Mouse (Mus musculus) midbrain, embryonic 15.5 days (tissue): ENCODE data around the gene Dlg2. TPM values are rescaled to one million over a fixed set of nuclear protein-coding genes. Genes with fewer than 3 reads are reported as not detected.
A peak's percentile ranks its signal among the peaks of the same experiment; 100 is the strongest.

ENCODE experiments used
- ATAC-seq: fragments of 200-750 bp; cut with Nextera tagmentation; replicated peaks from 2 replicates; pipeline ENCODE4 v1.8.0; 2017; ENCODE audit warnings: moderate TSS enrichment
- H3K27ac ChIP-seq: fragments of 300-500 bp; sonication (generic); 2 replicates; pipeline ENCODE4 v1.5.1; 2015; ENCODE audit warnings: mild to moderate bottlenecking, inconsistent platforms
- H3K27me3 ChIP-seq: fragments of 300-500 bp; sonication (generic); replicated peaks from 2 replicates; pipeline ENCODE4 v1.6.1; 2015; ENCODE audit warnings: inconsistent platforms
- H3K36me3 ChIP-seq: fragments of 300-500 bp; sonication (generic); replicated peaks from 2 replicates; pipeline ENCODE4 v1.6.1; 2015; ENCODE audit warnings: inconsistent platforms
- H3K4me1 ChIP-seq: fragments of 300-500 bp; sonication (generic); 2 replicates; pipeline ENCODE4 v1.6.1; 2015; ENCODE audit warnings: inconsistent platforms
- H3K4me2 ChIP-seq: fragments of 300-500 bp; sonication (generic); 2 replicates; pipeline ENCODE4 v1.6.1; 2015; ENCODE audit warnings: inconsistent platforms, mild to moderate bottlenecking, moderate library complexity
- H3K4me3 ChIP-seq: fragments of 300-500 bp; sonication (generic); 2 replicates; pipeline ENCODE4 v1.5.1; 2015; ENCODE audit warnings: mild to moderate bottlenecking, inconsistent platforms
- H3K9ac ChIP-seq: fragments of 300-500 bp; sonication (generic); 2 replicates; pipeline ENCODE4 v1.6.1; 2015; ENCODE audit warnings: mild to moderate bottlenecking, inconsistent platforms
- H3K9me3 ChIP-seq: fragments of 300-500 bp; sonication (generic); 2 replicates; pipeline ENCODE4 v1.6.1; 2016; ENCODE audit warnings: inconsistent platforms
- WGBS: fragments of 180-500 bp; shearing (Covaris S2); methylation state at CpG from one replicate; pipeline ENCODE4 v1.1.7; 2015; ENCODE audit warnings: mixed read lengths; 5-methylcytosine and 5-hydroxymethylcytosine counted together
- polyA plus RNA-seq: library from polyadenylated mRNA; unstranded; fragments of >200 nt; fragmentation: Nextera tagmentation; extraction: Ambion mirVana; gene quantifications from 2 replicates; pipeline ENCODE4 v1.2.1, GENCODE M21; 2015

Gene Dlg2
- polyA plus RNA-seq, 1 experiment from 2014 or later, result 28.8 TPM

GRCm38 (mm10) chr7:92401001-92401688 is 1924.7 kb downstream of the Dlg2 start:
- Histone ChIP-seq H3K4me2 (no peak overlapping the region), H3K4me3 (no peak overlapping the region), H3K9me3 (no peaks in the 10 kb centered on the region), H3K9ac (no peak overlapping the region), H3K27me3 (no peaks in the 10 kb centered on the region), H3K27ac (peak overlapping the region; percentile 53), H3K36me3 (no peaks in the 10 kb centered on the region), H3K4me1 (peaks cover 10% of the 10 kb centered on the region)
- peak; percentile 75 for ATAC-seq
- WGBS, result 28% methylated on average over 4 of the region's 4 CpGs

DNA sequence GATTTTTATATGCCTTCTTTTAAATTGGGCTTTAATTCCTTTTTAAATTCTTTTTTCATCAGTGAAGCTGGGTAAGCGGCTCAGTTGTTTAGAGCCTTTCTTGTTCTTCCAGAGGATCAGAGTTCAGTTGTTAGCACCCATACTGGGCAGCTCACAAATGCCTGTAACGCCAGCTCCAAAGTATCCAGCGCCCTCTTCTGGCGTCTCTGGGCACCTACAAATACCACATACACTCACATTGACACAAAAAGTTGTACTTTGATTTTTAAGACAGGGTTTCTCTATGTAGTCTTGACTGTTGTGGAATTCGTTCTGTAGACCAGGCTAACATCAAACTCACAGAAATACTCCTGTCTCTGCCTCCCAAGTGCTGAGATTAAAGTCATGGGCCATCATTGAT is 1932.0 kb downstream of the Dlg2 start:
- no peak for ATAC-seq
- Histone ChIP-seq H3K4me3 (no peak overlapping the region), H3K27me3 (no peaks in the 10 kb centered on the region), H3K4me1 (no peaks in the 10 kb centered on the region), H3K36me3 (no peaks in the 10 kb centered on the region), H3K27ac (no peak overlapping the region), H3K9me3 (no peaks in the 10 kb centered on the region), H3K4me2 (no peak overlapping the region), H3K9ac (no peak overlapping the region)
- WGBS, result 61% methylated on average over 5 of the region's 5 CpGs

GRCm38 (mm10) chr7:92420474-92420873 is 1944.0 kb downstream of the Dlg2 start:
- Histone ChIP-seq H3K9me3 (no peaks in the 10 kb centered on the region), H3K36me3 (no peaks in the 10 kb centered on the region), H3K4me1 (no peaks in the 10 kb centered on the region), H3K27me3 (no peaks in the 10 kb centered on the region), H3K4me3 (no peak overlapping the region), H3K27ac (no peak overlapping the region), H3K4me2 (no peak overlapping the region), H3K9ac (no peak overlapping the region)
- 77% methylated on average over 10 of the region's 10 CpGs for WGBS
- no peak for ATAC-seq

DNA sequence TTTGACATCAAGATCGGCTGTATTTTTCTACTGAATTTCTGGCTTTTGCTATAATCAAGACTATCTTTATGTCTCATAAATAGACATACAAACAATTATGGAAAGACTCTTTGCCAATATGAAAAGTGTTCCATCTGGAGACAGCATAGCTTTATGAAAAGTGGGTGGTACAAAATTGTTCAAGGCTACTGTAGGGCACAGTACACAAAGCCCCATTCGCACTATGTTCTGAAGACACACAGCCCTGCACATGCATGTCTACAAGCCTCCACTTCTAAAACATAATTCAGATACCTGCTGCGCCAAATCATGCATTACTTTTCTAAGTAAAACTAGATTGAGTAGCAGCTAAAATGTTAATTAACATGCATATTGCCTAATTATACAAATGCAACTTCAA is 1946.5 kb downstream of the Dlg2 start:
- Histone ChIP-seq H3K27ac (no peak overlapping the region), H3K9me3 (no peaks in the 10 kb centered on the region), H3K27me3 (no peaks in the 10 kb centered on the region), H3K4me2 (no peak overlapping the region), H3K9ac (no peak overlapping the region), H3K4me1 (peaks cover 3% of the 10 kb centered on the region; the same call in 1 of the 2 replicates), H3K36me3 (no peaks in the 10 kb centered on the region), H3K4me3 (no peak overlapping the region)
- ATAC-seq, result no peak
- 92% methylated on average over 3 of the region's 3 CpGs for WGBS

DNA sequence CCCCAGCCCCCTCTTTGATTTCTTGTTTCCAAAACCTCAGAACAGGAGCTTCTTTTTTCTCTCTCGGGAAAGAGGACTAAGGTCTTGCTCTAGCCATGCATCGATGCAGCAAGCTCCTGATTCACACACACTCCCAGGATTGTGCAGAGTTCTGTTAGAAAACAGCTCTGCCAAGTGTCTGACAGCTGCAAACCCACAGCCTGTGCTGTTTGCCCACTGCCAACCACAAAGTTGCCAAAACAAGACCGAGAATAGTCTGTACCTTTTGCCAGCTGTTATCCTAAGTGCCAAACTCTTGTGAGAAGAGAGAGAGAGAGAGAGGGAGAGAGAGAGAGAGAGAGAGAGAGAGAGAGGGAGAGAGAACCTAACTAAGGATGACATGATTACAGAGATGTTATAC is 1948.2 kb downstream of the Dlg2 start:
- no peaks in the 10 kb centered on the region for H3K27me3 ChIP-seq
- no peak overlapping the region for H3K4me2 ChIP-seq
- 84% methylated on average over 3 of the region's 3 CpGs for WGBS
- H3K4me3 ChIP-seq, result no peak overlapping the region
- H3K4me1 ChIP-seq, result peaks cover 8% of the 10 kb centered on the region; the same call in 1 of the 2 replicates
- no peaks in the 10 kb centered on the region for H3K9me3 ChIP-seq
- H3K9ac ChIP-seq, result no peak overlapping the region
- no peak overlapping the region for H3K27ac ChIP-seq
- ATAC-seq, result no peak
- no peaks in the 10 kb centered on the region for H3K36me3 ChIP-seq

GRCm38 (mm10) chr7:92427280-92427679 is 1950.8 kb downstream of the Dlg2 start:
- H3K27ac ChIP-seq, result no peak overlapping the region
- 85% methylated on average over 4 of the region's 4 CpGs for WGBS
- no peaks in the 10 kb centered on the region for H3K36me3 ChIP-seq
- no peaks in the 10 kb centered on the region for H3K9me3 ChIP-seq
- H3K27me3 ChIP-seq, result no peaks in the 10 kb centered on the region
- ATAC-seq, result no peak
- peaks cover 8% of the 10 kb centered on the region; the same call in 1 of the 2 replicates for H3K4me1 ChIP-seq
- H3K4me2 ChIP-seq, result no peak overlapping the region
- no peak overlapping the region for H3K4me3 ChIP-seq
- no peak overlapping the region for H3K9ac ChIP-seq

- Histone ChIP-seq H3K9ac (no peak overlapping the region), H3K27ac (no peak overlapping the region), H3K4me2 (no peak overlapping the region), H3K27me3 (no peaks in the 10 kb centered on the region), H3K4me1 (peaks cover 8% of the 10 kb centered on the region; the same call in 1 of the 2 replicates), H3K36me3 (no peaks in the 10 kb centered on the region), H3K9me3 (no peaks in the 10 kb centered on the region), H3K4me3 (no peak overlapping the region)
- no peak for ATAC-seq
- 71% methylated on average over 5 of the region's 5 CpGs for WGBS
Observed at GRCm38 (mm10) chr7:92428629-92429028, 1952.2 kb downstream of the Dlg2 start.

DNA sequence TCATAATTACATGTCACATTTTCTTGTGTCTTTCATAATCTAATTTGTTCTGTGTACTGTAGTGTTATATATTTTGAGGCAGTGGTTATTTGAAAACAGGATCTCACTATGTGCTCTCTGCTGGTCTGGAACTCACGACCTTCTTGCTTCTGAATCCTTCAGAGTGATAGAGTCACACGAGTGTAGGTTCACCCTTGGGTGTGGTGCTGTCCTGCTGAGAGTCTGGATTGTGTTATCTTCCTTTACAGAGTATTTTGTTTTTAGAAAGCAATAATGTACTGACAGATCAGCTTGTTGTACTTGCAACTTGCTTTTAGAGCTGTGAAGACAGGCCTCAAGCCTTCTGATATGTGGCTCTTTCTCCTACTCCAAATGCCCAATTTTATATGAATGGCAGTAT is 1953.8 kb downstream of the Dlg2 start:
- H3K4me3 ChIP-seq, result no peak overlapping the region
- ATAC-seq, result no peak
- no peak overlapping the region for H3K4me2 ChIP-seq
- no peaks in the 10 kb centered on the region for H3K27me3 ChIP-seq
- 79% methylated on average over 2 of the region's 2 CpGs for WGBS
- H3K9ac ChIP-seq, result no peak overlapping the region
- no peaks in the 10 kb centered on the region for H3K36me3 ChIP-seq
- peaks cover 8% of the 10 kb centered on the region; the same call in 1 of the 2 replicates for H3K4me1 ChIP-seq
- no peaks in the 10 kb centered on the region for H3K9me3 ChIP-seq
- no peak overlapping the region for H3K27ac ChIP-seq

- Histone ChIP-seq H3K9ac (no peak overlapping the region), H3K27me3 (no peaks in the 10 kb centered on the region), H3K36me3 (no peaks in the 10 kb centered on the region), H3K4me2 (no peak overlapping the region), H3K9me3 (no peaks in the 10 kb centered on the region), H3K4me3 (no peak overlapping the region), H3K4me1 (no peaks in the 10 kb centered on the region), H3K27ac (no peak overlapping the region)
- ATAC-seq, result no peak
- WGBS, result 85% methylated on average over 2 of the region's 2 CpGs
Observed at GRCm38 (mm10) chr7:92437168-92437567, 1960.7 kb downstream of the Dlg2 start.

DNA sequence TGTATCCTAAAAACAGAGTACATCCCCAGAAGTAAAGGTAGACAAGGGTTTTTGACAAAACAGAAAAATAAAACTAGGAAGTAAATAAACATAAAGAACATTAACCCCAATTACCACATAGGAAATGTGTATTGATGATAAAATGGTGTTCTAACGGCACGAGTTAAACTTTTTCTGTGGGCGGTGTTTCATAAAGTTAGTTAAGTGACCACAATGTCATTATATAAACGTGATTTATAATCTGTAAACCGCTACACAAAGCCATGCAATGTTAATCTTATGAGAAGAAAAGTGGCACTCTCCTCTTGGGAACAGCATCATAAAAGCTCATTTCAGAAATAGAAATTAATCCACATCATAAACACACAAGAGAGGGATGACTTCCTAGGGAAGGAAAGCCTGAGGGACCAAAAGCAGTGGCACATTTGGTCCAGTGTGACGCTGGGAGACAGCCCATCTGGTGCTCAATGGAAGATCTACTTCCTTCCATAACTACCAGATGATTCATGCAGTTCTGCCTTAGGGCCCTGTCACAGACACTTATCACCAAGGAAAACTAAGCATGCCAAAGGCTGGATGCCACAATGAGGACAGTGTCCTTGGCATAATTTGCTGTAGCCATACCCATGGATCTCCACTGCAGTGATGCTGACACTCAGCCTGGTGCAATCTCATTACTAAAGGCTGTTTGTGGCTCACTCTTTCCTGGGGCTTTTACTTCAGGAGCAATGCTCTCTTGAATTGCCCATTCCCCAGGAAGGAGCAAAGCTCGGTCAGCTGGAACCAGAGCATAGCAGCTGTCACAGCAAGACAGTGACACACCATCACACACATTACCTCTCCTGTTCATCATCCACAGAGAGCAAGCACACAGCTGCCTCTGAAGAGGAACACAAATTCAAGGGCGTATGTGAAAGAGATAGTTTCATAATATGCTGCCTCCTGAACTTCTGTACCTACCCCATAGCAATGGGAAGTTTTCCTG is 1963.3 kb downstream of the Dlg2 start:
- 81% methylated on average over 8 of the region's 8 CpGs for WGBS
- ATAC-seq, result peak; percentile 48; the same call in 1 of the 2 replicates
- no peaks in the 10 kb centered on the region for H3K27me3 ChIP-seq

GRCm38 (mm10) chr7:92441611-92442010 is 1965.1 kb downstream of the Dlg2 start:
- Histone ChIP-seq H3K9ac (no peak overlapping the region), H3K4me2 (no peak overlapping the region), H3K36me3 (0 out of 2 replicates have a peak, but pooled peaks cover 4% of the 10 kb centered on the region), H3K27ac (no peak overlapping the region), H3K27me3 (no peaks in the 10 kb centered on the region), H3K4me1 (no peaks in the 10 kb centered on the region), H3K9me3 (no peaks in the 10 kb centered on the region), H3K4me3 (no peak overlapping the region)
- no peak for ATAC-seq

More for the DNA sequence above, 1963.3 kb downstream of the Dlg2 start:
- no peak overlapping the region for H3K4me3 ChIP-seq
- no peak overlapping the region for H3K4me2 ChIP-seq
- H3K9me3 ChIP-seq, result no peaks in the 10 kb centered on the region
- H3K36me3 ChIP-seq, result 0 out of 2 replicates have a peak, but pooled peaks cover 2% of the 10 kb centered on the region
- no peaks in the 10 kb centered on the region for H3K4me1 ChIP-seq
- no peak overlapping the region for H3K9ac ChIP-seq
- H3K27ac ChIP-seq, result no peak overlapping the region

DNA sequence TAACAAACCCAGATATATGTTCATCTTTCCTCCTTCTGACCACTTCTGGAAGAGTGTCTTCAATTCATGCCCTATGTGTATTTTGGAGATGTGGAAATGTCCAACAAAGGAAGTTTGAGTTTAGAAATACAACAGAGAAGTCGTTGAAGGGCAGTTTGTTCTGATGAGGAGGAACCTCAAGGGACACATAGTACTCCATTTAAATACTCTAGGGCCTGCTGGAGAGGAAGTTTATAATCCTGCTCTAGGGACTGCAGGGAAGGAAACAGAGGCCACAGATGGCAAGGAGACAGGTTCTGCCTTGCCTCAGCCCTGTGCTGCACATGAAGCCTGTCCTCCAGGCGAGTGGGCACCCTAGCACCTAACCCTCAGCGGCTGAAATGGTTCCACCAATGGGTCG is 1965.6 kb downstream of the Dlg2 start:
- 86% methylated on average over 4 of the region's 4 CpGs for WGBS
- no peak overlapping the region for H3K27ac ChIP-seq
- no peak overlapping the region for H3K4me3 ChIP-seq
- no peaks in the 10 kb centered on the region for H3K4me1 ChIP-seq
- no peak for ATAC-seq
- H3K9me3 ChIP-seq, result no peaks in the 10 kb centered on the region
- H3K9ac ChIP-seq, result no peak overlapping the region
- H3K27me3 ChIP-seq, result no peaks in the 10 kb centered on the region
- 0 out of 2 replicates have a peak, but pooled peaks cover 4% of the 10 kb centered on the region for H3K36me3 ChIP-seq
- no peak overlapping the region for H3K4me2 ChIP-seq
